Mouse (Mus musculus): ENCODE measurements around the gene Rgs9. TPM values are rescaled to one million over a fixed set of nuclear protein-coding genes. Genes with fewer than 3 reads are reported as not detected.

Rgs9 gene
- polyA plus RNA-seq, 1 experiment from 2014 or later: 0.73 TPM

DNA sequence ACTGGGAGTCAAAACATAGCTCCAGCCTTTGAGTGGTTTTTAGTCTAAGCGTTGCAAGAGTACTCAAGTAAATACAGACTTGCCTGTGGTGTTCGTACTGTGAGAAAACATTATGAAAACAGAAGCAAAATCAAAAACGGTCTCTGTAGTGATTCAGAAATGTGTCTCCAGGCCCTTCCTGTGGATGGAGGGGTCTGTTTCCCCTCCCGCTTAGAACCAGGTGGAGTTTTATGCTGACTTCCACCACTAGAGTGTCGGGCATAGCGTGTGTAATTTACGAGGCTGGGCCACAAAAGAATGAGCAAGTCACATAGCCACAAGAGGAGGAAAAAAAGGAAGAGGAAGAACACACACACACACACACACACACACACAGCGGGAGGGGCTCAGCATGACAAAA lies 27.6 kb downstream of the Rgs9 start:
- TF ChIP-seq CTCF (IDR thresholded peaks at IDR 0.05; ENCODE audit: low read depth): no peak
- TF ChIP-seq EP300 (optimal IDR thresholded peaks at IDR 0.05): no peak
- Histone ChIP-seq H3K9ac (ENCODE audit: low read length) (no peak overlapping the region), H3K36me3 (ENCODE audit: control insufficient read depth, insufficient read depth, low read length) (no peaks in the 10 kb centered on the region), H3K27ac (replicated peaks) (no peak overlapping the region), H3K4me3 (ENCODE audit: low read depth, low read length) (no peak overlapping the region), H3K9me3 (ENCODE audit: control insufficient read depth, low read length) (no peaks in the 10 kb centered on the region), H3K4me1 (replicated peaks; ENCODE audit: control insufficient read depth, insufficient read depth) (no peaks in the 10 kb centered on the region), H3K4me2 (replicated peaks; ENCODE audit: low read depth) (no peak overlapping the region), H3K27me3 (ENCODE audit: control insufficient read depth, insufficient read depth, low read length) (no peaks in the 10 kb centered on the region; the same call in 1 of the 2 replicates)
- ATAC-seq (ENCODE audit: low FRiP score, low TSS enrichment) (no peak), DNase-seq (ENCODE audit: low spot score) (no peak)
- 55% methylated on average over 8 of the region's 8 CpGs for WGBS

DNA sequence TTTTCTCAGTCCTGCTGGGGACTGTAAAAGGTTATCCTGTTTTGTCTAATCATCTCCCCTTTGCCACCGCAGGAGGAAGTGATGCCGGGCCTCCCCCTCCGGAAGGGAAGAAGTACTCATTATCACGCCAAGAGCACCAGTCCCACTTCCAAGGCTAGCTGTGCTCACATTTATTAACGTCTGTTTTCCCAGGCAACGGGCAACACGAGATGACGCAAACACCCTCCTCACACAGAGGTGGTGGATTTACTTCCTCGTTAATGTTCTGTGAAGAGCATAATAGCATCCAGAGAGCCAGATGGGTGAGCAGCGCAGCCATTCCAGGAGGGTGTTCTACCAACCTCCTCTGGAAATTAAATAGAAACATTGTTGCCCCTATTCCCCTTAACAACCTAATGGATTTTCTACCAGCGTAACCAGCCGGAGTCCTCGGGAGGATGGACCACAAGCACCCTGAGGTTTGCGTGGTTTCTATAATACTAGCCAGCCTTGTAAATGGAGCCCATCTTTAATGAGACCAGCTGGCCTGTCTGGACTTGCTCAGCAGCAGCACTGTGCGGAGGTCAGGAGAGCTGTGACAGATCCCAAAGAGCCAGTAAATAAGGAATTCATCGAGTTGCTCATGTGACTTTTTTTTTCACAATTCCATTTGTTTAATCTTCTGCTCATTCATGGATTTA lies 28.1 kb downstream of the Rgs9 start:
- H3K27ac ChIP-seq (replicated peaks): no peak overlapping the region
- H3K4me1 ChIP-seq (replicated peaks; ENCODE audit: control insufficient read depth, insufficient read depth): no peaks in the 10 kb centered on the region
- no peaks in the 10 kb centered on the region; the same call in 1 of the 2 replicates for H3K27me3 ChIP-seq (ENCODE audit: control insufficient read depth, insufficient read depth, low read length)
- ATAC-seq (ENCODE audit: low FRiP score, low TSS enrichment) (no peak), DNase-seq (ENCODE audit: low spot score) (no peak)
- 52% methylated on average over 16 of the region's 16 CpGs for WGBS
- no peak overlapping the region for H3K4me2 ChIP-seq (replicated peaks; ENCODE audit: low read depth)
- no peak overlapping the region for H3K4me3 ChIP-seq (ENCODE audit: low read depth, low read length)
- TF ChIP-seq CTCF (IDR thresholded peaks at IDR 0.05; ENCODE audit: low read depth) (no peak), EP300 (optimal IDR thresholded peaks at IDR 0.05) (no peak)
- H3K36me3 ChIP-seq (ENCODE audit: control insufficient read depth, insufficient read depth, low read length): no peaks in the 10 kb centered on the region
- no peaks in the 10 kb centered on the region for H3K9me3 ChIP-seq (ENCODE audit: control insufficient read depth, low read length)
- H3K9ac ChIP-seq (ENCODE audit: low read length): no peak overlapping the region

GRCm38 (mm10) chr11:109269283-109269661 lies 28.7 kb downstream of the Rgs9 start:
- Histone ChIP-seq H3K4me1 (replicated peaks; ENCODE audit: control insufficient read depth, insufficient read depth) (no peaks in the 10 kb centered on the region), H3K9me3 (ENCODE audit: control insufficient read depth, low read length) (no peaks in the 10 kb centered on the region), H3K27me3 (ENCODE audit: control insufficient read depth, insufficient read depth, low read length) (no peaks in the 10 kb centered on the region; the same call in 1 of the 2 replicates), H3K36me3 (ENCODE audit: control insufficient read depth, insufficient read depth, low read length) (no peaks in the 10 kb centered on the region), H3K27ac (replicated peaks) (no peak overlapping the region), H3K4me2 (replicated peaks; ENCODE audit: low read depth) (no peak overlapping the region), H3K4me3 (ENCODE audit: low read depth, low read length) (no peak overlapping the region), H3K9ac (ENCODE audit: low read length) (no peak overlapping the region)
- no peak for ATAC-seq (ENCODE audit: low FRiP score, low TSS enrichment)
- 65% methylated on average over 5 of the region's 5 CpGs for WGBS
- TF ChIP-seq EP300 (optimal IDR thresholded peaks at IDR 0.05): no peak
- no peak for TF ChIP-seq CTCF (IDR thresholded peaks at IDR 0.05; ENCODE audit: low read depth)
- no peak for DNase-seq (ENCODE audit: low spot score)

- Histone ChIP-seq H3K36me3 (ENCODE audit: control insufficient read depth, insufficient read depth, low read length) (no peaks in the 10 kb centered on the region), H3K9ac (ENCODE audit: low read length) (no peak overlapping the region), H3K4me3 (ENCODE audit: low read depth, low read length) (no peak overlapping the region), H3K27ac (replicated peaks) (no peak overlapping the region), H3K4me2 (replicated peaks; ENCODE audit: low read depth) (no peak overlapping the region), H3K4me1 (replicated peaks; ENCODE audit: control insufficient read depth, insufficient read depth) (no peaks in the 10 kb centered on the region), H3K27me3 (ENCODE audit: control insufficient read depth, insufficient read depth, low read length) (no peaks in the 10 kb centered on the region; the same call in 1 of the 2 replicates), H3K9me3 (ENCODE audit: control insufficient read depth, low read length) (no peaks in the 10 kb centered on the region)
- peak; percentile 26 for DNase-seq (ENCODE audit: low spot score)
- ATAC-seq (ENCODE audit: low FRiP score, low TSS enrichment): peak; percentile 65; the same call in 1 of the 2 replicates
- 44% methylated on average over 12 of the region's 12 CpGs for WGBS
- no peak for TF ChIP-seq CTCF (IDR thresholded peaks at IDR 0.05; ENCODE audit: low read depth)
- no peak for TF ChIP-seq EP300 (optimal IDR thresholded peaks at IDR 0.05)
These were observed 31.6 kb downstream of the Rgs9 start for GRCm38 (mm10) chr11:109266161-109266910.

GRCm38 (mm10) chr11:109264159-109264768 lies 33.7 kb downstream of the Rgs9 start:
- no peak overlapping the region for H3K4me3 ChIP-seq (ENCODE audit: low read depth, low read length)
- 61% methylated on average over 11 of the region's 11 CpGs for WGBS
- no peak overlapping the region for H3K4me2 ChIP-seq (replicated peaks; ENCODE audit: low read depth)
- no peak for ATAC-seq (ENCODE audit: low FRiP score, low TSS enrichment)
- no peaks in the 10 kb centered on the region for H3K9me3 ChIP-seq (ENCODE audit: control insufficient read depth, low read length)
- TF ChIP-seq EP300 (optimal IDR thresholded peaks at IDR 0.05) (no peak), CTCF (IDR thresholded peaks at IDR 0.05; ENCODE audit: low read depth) (no peak)
- no peaks in the 10 kb centered on the region for H3K4me1 ChIP-seq (replicated peaks; ENCODE audit: control insufficient read depth, insufficient read depth)
- DNase-seq (ENCODE audit: low spot score): no peak
- no peak overlapping the region for H3K27ac ChIP-seq (replicated peaks)
- no peak overlapping the region for H3K9ac ChIP-seq (ENCODE audit: low read length)
- H3K27me3 ChIP-seq (ENCODE audit: control insufficient read depth, insufficient read depth, low read length): no peaks in the 10 kb centered on the region; the same call in 1 of the 2 replicates
- no peaks in the 10 kb centered on the region for H3K36me3 ChIP-seq (ENCODE audit: control insufficient read depth, insufficient read depth, low read length)
